Mouse (Mus musculus) CH12.LX (cell line): ENCODE results near the gene Tmem100.

Experiments
- CTCF ChIP-seq, 2 experiments: IDR thresholded peaks in 1 of 2; conservative IDR thresholded peaks in 1 of 2; 2 replicates each; pipeline ENCODE4 v1.5.1; 2011 to 2012; ENCODE audit warnings: low read depth in 2 of 2, low read length in 2 of 2, improper control_type of control experiment in 1 of 2, inconsistent platforms in 1 of 2, mild to moderate bottlenecking in 1 of 2, moderate library complexity in 1 of 2
- ZC3H11A ChIP-seq: IDR thresholded peaks from 2 replicates; pipeline ENCODE4 v1.6.1; 2012; ENCODE audit warnings: low read depth, mild to moderate bottlenecking, inconsistent platforms, low read length, improper control_type of control experiment

GRCm38 (mm10) chr11:90036416-90036815 is 6.3 kb downstream of the Tmem100 start:
- TF ChIP-seq ZC3H11A, result no peak
- TF ChIP-seq CTCF (conservative IDR thresholded peaks at IDR 0.05 in 1 of 2, IDR thresholded peaks at IDR 0.05 in 1 of 2; ENCODE audit: low read depth in 2 of 2, low read length in 2 of 2), result peak; percentile 5 to 46; a peak in 2 of 4 replicates
